Mouse (Mus musculus): ENCODE data around the gene Tmem259. TPM values are rescaled to one million over a fixed set of nuclear protein-coding genes. Genes with fewer than 3 reads are reported as not detected.

Tmem259 gene
- polyA plus RNA-seq, 1 experiment, result not detected

- WGBS, result 76% methylated on average over 15 of the region's 15 CpGs
- Histone ChIP-seq H3K4me3 (ENCODE audit: insufficient read depth, low read depth, low read length) (no peak overlapping the region), H3K4me1 (ENCODE audit: control insufficient read depth, insufficient read depth, low read length) (peaks cover 3% of the 10 kb centered on the region), H3K27ac (ENCODE audit: insufficient read depth, low read depth, low read length) (no peak overlapping the region)
- no peak for TF ChIP-seq CTCF (IDR thresholded peaks at IDR 0.05; ENCODE audit: insufficient read depth, low read depth, low read length)
- TF ChIP-seq POLR2A (IDR thresholded peaks at IDR 0.05; ENCODE audit: insufficient read depth, low read depth, low read length), result no peak
Measured at GRCm38 (mm10) chr10:80024229-80025043, 40.3 kb upstream of the Tmem259 start.

GRCm38 (mm10) chr10:80023758-80024157 is 39.6 kb upstream of the Tmem259 start:
- no peak overlapping the region for H3K27ac ChIP-seq (ENCODE audit: insufficient read depth, low read depth, low read length)
- 80% methylated on average over 5 of the region's 5 CpGs for whole genome bisulfite sequencing
- no peak overlapping the region for H3K4me3 ChIP-seq (ENCODE audit: insufficient read depth, low read depth, low read length)
- peaks cover 3% of the 10 kb centered on the region for H3K4me1 ChIP-seq (ENCODE audit: control insufficient read depth, insufficient read depth, low read length)
- no peak for TF ChIP-seq CTCF (IDR thresholded peaks at IDR 0.05; ENCODE audit: insufficient read depth, low read depth, low read length)
- no peak for TF ChIP-seq POLR2A (IDR thresholded peaks at IDR 0.05; ENCODE audit: insufficient read depth, low read depth, low read length)

GRCm38 (mm10) chr10:80022806-80023205 is 38.7 kb upstream of the Tmem259 start:
- peaks cover 3% of the 10 kb centered on the region for H3K4me1 ChIP-seq (ENCODE audit: control insufficient read depth, insufficient read depth, low read length)
- 90% methylated on average over 8 of the region's 8 CpGs for WGBS
- no peak for TF ChIP-seq CTCF (IDR thresholded peaks at IDR 0.05; ENCODE audit: insufficient read depth, low read depth, low read length)
- no peak for TF ChIP-seq POLR2A (IDR thresholded peaks at IDR 0.05; ENCODE audit: insufficient read depth, low read depth, low read length)
- no peak overlapping the region for H3K27ac ChIP-seq (ENCODE audit: insufficient read depth, low read depth, low read length)
- no peak overlapping the region for H3K4me3 ChIP-seq (ENCODE audit: insufficient read depth, low read depth, low read length)

GRCm38 (mm10) chr10:80022164-80022563 is 38.0 kb upstream of the Tmem259 start:
- Histone ChIP-seq H3K4me3 (ENCODE audit: insufficient read depth, low read depth, low read length) (no peak overlapping the region), H3K4me1 (ENCODE audit: control insufficient read depth, insufficient read depth, low read length) (peaks cover 3% of the 10 kb centered on the region), H3K27ac (ENCODE audit: insufficient read depth, low read depth, low read length) (no peak overlapping the region)
- 82% methylated on average over 12 of the region's 12 CpGs for WGBS
- TF ChIP-seq POLR2A (IDR thresholded peaks at IDR 0.05; ENCODE audit: insufficient read depth, low read depth, low read length), result no peak
- TF ChIP-seq CTCF (IDR thresholded peaks at IDR 0.05; ENCODE audit: insufficient read depth, low read depth, low read length), result no peak

- peaks cover 3% of the 10 kb centered on the region for H3K4me1 ChIP-seq (ENCODE audit: control insufficient read depth, insufficient read depth, low read length)
- no peak overlapping the region for H3K4me3 ChIP-seq (ENCODE audit: insufficient read depth, low read depth, low read length)
- 89% methylated on average over 13 of the region's 13 CpGs for WGBS
- H3K27ac ChIP-seq (ENCODE audit: insufficient read depth, low read depth, low read length), result no peak overlapping the region
- TF ChIP-seq POLR2A (IDR thresholded peaks at IDR 0.05; ENCODE audit: insufficient read depth, low read depth, low read length) (no peak), CTCF (IDR thresholded peaks at IDR 0.05; ENCODE audit: insufficient read depth, low read depth, low read length) (no peak)
Measured at GRCm38 (mm10) chr10:80021320-80021641, 37.2 kb upstream of the Tmem259 start.

- WGBS, result 83% methylated on average over 18 of the region's 18 CpGs
- TF ChIP-seq POLR2A (IDR thresholded peaks at IDR 0.05; ENCODE audit: insufficient read depth, low read depth, low read length) (no peak), CTCF (IDR thresholded peaks at IDR 0.05; ENCODE audit: insufficient read depth, low read depth, low read length) (no peak)
- Histone ChIP-seq H3K4me3 (ENCODE audit: insufficient read depth, low read depth, low read length) (no peak overlapping the region), H3K4me1 (ENCODE audit: control insufficient read depth, insufficient read depth, low read length) (peaks cover 3% of the 10 kb centered on the region), H3K27ac (ENCODE audit: insufficient read depth, low read depth, low read length) (no peak overlapping the region)
Measured at GRCm38 (mm10) chr10:80020603-80021319, 36.6 kb upstream of the Tmem259 start.

- 43% methylated on average over 11 of the region's 11 CpGs for WGBS
- TF ChIP-seq POLR2A (IDR thresholded peaks at IDR 0.05; ENCODE audit: insufficient read depth, low read depth, low read length) (no peak), CTCF (IDR thresholded peaks at IDR 0.05; ENCODE audit: insufficient read depth, low read depth, low read length) (no peak)
- Histone ChIP-seq H3K4me3 (ENCODE audit: insufficient read depth, low read depth, low read length) (no peak overlapping the region), H3K27ac (ENCODE audit: insufficient read depth, low read depth, low read length) (no peak overlapping the region), H3K4me1 (ENCODE audit: control insufficient read depth, insufficient read depth, low read length) (peaks cover 3% of the 10 kb centered on the region)
Measured at GRCm38 (mm10) chr10:80020191-80020590, 36.1 kb upstream of the Tmem259 start.

GRCm38 (mm10) chr10:80019471-80020131 is 35.5 kb upstream of the Tmem259 start:
- 27% methylated on average over 20 of the region's 20 CpGs for WGBS
- Histone ChIP-seq H3K4me3 (ENCODE audit: insufficient read depth, low read depth, low read length) (no peak overlapping the region), H3K4me1 (ENCODE audit: control insufficient read depth, insufficient read depth, low read length) (peaks cover 3% of the 10 kb centered on the region), H3K27ac (ENCODE audit: insufficient read depth, low read depth, low read length) (no peak overlapping the region)
- TF ChIP-seq CTCF (IDR thresholded peaks at IDR 0.05; ENCODE audit: insufficient read depth, low read depth, low read length) (no peak), POLR2A (IDR thresholded peaks at IDR 0.05; ENCODE audit: insufficient read depth, low read depth, low read length) (no peak)

Measured in olfactory bulb, adult 2 months (tissue).